Mouse (Mus musculus) liver, embryonic 14.5 days (tissue): ENCODE results near the gene Ogfod2.

Source experiments
- CTCF ChIP-seq: IDR thresholded peaks from 2 replicates; pipeline ENCODE4 v1.5.1; 2016; ENCODE audit warnings: antibody characterized with exemption, low read depth, control low read depth
- EP300 ChIP-seq: IDR thresholded peaks from 2 replicates; pipeline ENCODE4 v1.6.1; 2016; ENCODE audit warnings: antibody characterized with exemption, low read depth

GRCm38 (mm10) chr5:124083850-124084587, 28.1 kb upstream of the Ogfod2 start:
- TF ChIP-seq CTCF (no peak), EP300 (no peak)
